Comparison of ENCODE assay signal across 23 mouse cellular contexts in the genomic region with DNA sequence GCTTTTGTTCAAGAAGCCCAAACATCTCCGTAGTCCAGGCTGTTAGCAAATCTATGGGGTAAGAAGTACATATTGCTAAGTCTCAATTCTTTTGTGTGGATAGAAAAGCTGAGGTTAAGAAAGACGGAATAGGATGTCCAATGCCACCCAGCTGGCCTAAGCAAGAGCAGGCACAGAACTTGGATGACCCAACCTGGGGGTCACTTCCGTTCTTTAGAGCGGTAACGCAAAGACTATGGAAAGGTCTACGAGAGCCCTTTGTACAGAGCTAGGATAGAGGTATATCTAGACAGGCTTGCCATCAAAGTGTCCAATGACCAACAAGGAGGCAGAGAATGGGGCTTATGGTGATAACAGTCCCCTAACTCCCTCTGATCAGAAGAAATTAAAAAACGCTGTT. TPM values are rescaled to one million over a fixed set of nuclear protein-coding genes. Genes with fewer than 3 reads are reported as not detected.
"Had no signal": no experiment of that assay in that cellular context is flagged by ENCODE, and none has a peak within 500 bp of the region (broad histone marks: within the 10 kb centered on the region; RNA-seq: fewer than 3 reads in every experiment).

No protein-coding gene starts in this region.

- H3K36me3 ChIP-seq: midbrain, embryonic 10.5 days; midbrain, embryonic 13.5 days; neural tube, embryonic 13.5 days had no signal

- H3K4me3 ChIP-seq: layer of hippocampus, adult 2 months; limb, embryonic 10.5 days; limb, embryonic 13.5 days; midbrain, embryonic 10.5 days; midbrain, embryonic 13.5 days; myocyte; neural tube, embryonic 13.5 days had no signal

- H3K4me1 ChIP-seq: midbrain, embryonic 13.5 days; neural tube, embryonic 13.5 days had no signal

- H3K9me3 ChIP-seq: limb, embryonic 10.5 days; limb, embryonic 13.5 days; megakaryocyte, embryonic 14.5 days; midbrain, embryonic 10.5 days; midbrain, embryonic 13.5 days; neural tube, embryonic 13.5 days had no signal

- H3K4me2 ChIP-seq: limb, embryonic 13.5 days; lung, embryonic 14.5 days; midbrain, embryonic 13.5 days; neural tube, embryonic 13.5 days had no signal

- H3K27ac ChIP-seq: layer of hippocampus, adult 2 months; limb, embryonic 10.5 days; limb, embryonic 13.5 days; liver, embryonic 14.5 days; macrophage; midbrain, embryonic 10.5 days; midbrain, embryonic 13.5 days; neural tube, embryonic 13.5 days; stomach, postnatal 0 days had no signal

- DNase-seq: kidney, adult 8-10 months; kidney, postnatal 14 days; layer of hippocampus, adult 9-11 months; liver, postnatal 0 days; lung, embryonic 14.5 days; retina, postnatal 1 day; right cerebral cortex, postnatal 25 days; thymus, adult 2 months; thymus, postnatal 14 days; thymus, postnatal 4 days had no signal

- H3K9ac ChIP-seq: limb, embryonic 13.5 days; liver, embryonic 14.5 days; liver, postnatal 0 days; lung, embryonic 14.5 days; midbrain, embryonic 13.5 days; neural tube, embryonic 13.5 days had no signal

- ATAC-seq: liver, postnatal 0 days; lung, postnatal 0 days; midbrain, embryonic 13.5 days; midbrain, embryonic 16.5 days had no signal

- H3K27me3 ChIP-seq: limb, embryonic 13.5 days; megakaryocyte, embryonic 14.5 days; midbrain, embryonic 13.5 days; neural tube, embryonic 13.5 days had no signal

RNA-seq across cellular contexts. Expression of gene Fli1, which starts 15.3 kb away (rescaled TPM):
- polyA plus RNA-seq: myocyte had no signal
